Mouse (Mus musculus): Measurements from ENCODE around the gene Rasip1.
"Not testable (repeated sequence)": the region's sequence is repeated elsewhere in the genome, so short reads cannot be mapped to it uniquely, and the experiment has no call there.

Rasip1 gene

GRCm38 (mm10) chr7:45645591-45645971 is 18.3 kb downstream of the Rasip1 start:
- no peak for DNase-seq

- no peak for DNase-seq
These were observed 19.4 kb downstream of the Rasip1 start for GRCm38 (mm10) chr7:45646671-45647070.

- DNase-seq = no peak
These were observed 22.1 kb downstream of the Rasip1 start for GRCm38 (mm10) chr7:45649351-45649750.

- DNase-seq = not testable (repeated sequence)
These were observed 23.2 kb downstream of the Rasip1 start for GRCm38 (mm10) chr7:45650484-45650883.

GRCm38 (mm10) chr7:45654424-45655047 is 27.2 kb downstream of the Rasip1 start:
- DNase-seq = no peak

- DNase-seq = no peak
These were observed 33.6 kb downstream of the Rasip1 start for GRCm38 (mm10) chr7:45660746-45661478.

- not testable (repeated sequence) for DNase-seq
These were observed 34.4 kb downstream of the Rasip1 start for GRCm38 (mm10) chr7:45661702-45662101.

- no peak for DNase-seq
These were observed 38.2 kb downstream of the Rasip1 start for GRCm38 (mm10) chr7:45665303-45666138.

- no peak for DNase-seq
These were observed 38.9 kb downstream of the Rasip1 start, which contains the start of gene Fut2 for GRCm38 (mm10) chr7:45666161-45666560. Gene Fut2, minus strand, starts transcription at chr7:45666394.

GRCm38 (mm10) chr7:45667761-45668160 is 40.5 kb downstream of the Rasip1 start:
- DNase-seq = no peak

- DNase-seq = no peak
These were observed 41.6 kb downstream of the Rasip1 start for GRCm38 (mm10) chr7:45668921-45669320.

- DNase-seq = no peak
These were observed 50.5 kb downstream of the Rasip1 start for GRCm38 (mm10) chr7:45677627-45678295.

- no peak for DNase-seq
These were observed 51.2 kb downstream of the Rasip1 start for GRCm38 (mm10) chr7:45678513-45678912.

GRCm38 (mm10) chr7:45679966-45680621 is 52.8 kb downstream of the Rasip1 start:
- no peak for DNase-seq

- no peak for DNase-seq
These were observed 53.9 kb downstream of the Rasip1 start for GRCm38 (mm10) chr7:45681046-45681736.

GRCm38 (mm10) chr7:45682144-45683126 is 55.1 kb downstream of the Rasip1 start:
- peak; percentile 90 for DNase-seq

GRCm38 (mm10) chr7:45683396-45684050 is 56.2 kb downstream of the Rasip1 start, which contains the start of gene Ntn5:
Gene Ntn5, plus strand, starts transcription at chr7:45684022.
- DNase-seq = peak; percentile 50

- no peak for DNase-seq
These were observed 58.5 kb downstream of the Rasip1 start for GRCm38 (mm10) chr7:45685811-45686210.

- no peak for DNase-seq
These were observed 59.6 kb downstream of the Rasip1 start for GRCm38 (mm10) chr7:45686841-45687240.
